Mouse (Mus musculus): Measurements from ENCODE around the gene Arl13b. TPM values are rescaled to one million over a fixed set of nuclear protein-coding genes. Genes with fewer than 3 reads are reported as not detected.

Gene Arl13b
- polyA plus RNA-seq, 1 experiment: 50.1 TPM

- Histone ChIP-seq H3K27ac (ENCODE audit: insufficient read depth, low read length) (no peak overlapping the region), H3K4me3 (ENCODE audit: insufficient read depth, low read length) (peak overlapping the region; percentile 17; the same call in 1 of the 2 replicates)
These were observed 8.5 kb upstream of the Arl13b start for GRCm38 (mm10) chr16:62855385-62855784.

GRCm38 (mm10) chr16:62854191-62855068 is 7.6 kb upstream of the Arl13b start, which contains the start of gene Pros1:
Pros1 (plus strand) TSS chr16:62854307.
- TF ChIP-seq POLR2A (IDR thresholded peaks at IDR 0.05; ENCODE audit: low read depth, low read length) (peak; percentile 90), CTCF (IDR thresholded peaks at IDR 0.05; ENCODE audit: borderline replicate concordance, insufficient read depth, low read length) (no peak)
- Histone ChIP-seq H3K4me3 (ENCODE audit: insufficient read depth, low read length) (peak within 1 kb of the TSS; percentile 89), H3K4me1 (ENCODE audit: control insufficient read depth, insufficient read depth, low read length) (no peaks in the 10 kb centered on the region; the same call in 1 of the 2 replicates), H3K27ac (ENCODE audit: insufficient read depth, low read length) (peak within 1 kb of the TSS; percentile 67)

More at GRCm38 (mm10) chr16:62855385-62855784, 8.5 kb upstream of the Arl13b start:
- no peak for TF ChIP-seq POLR2A (IDR thresholded peaks at IDR 0.05; ENCODE audit: low read depth, low read length)
- no peak for TF ChIP-seq CTCF (IDR thresholded peaks at IDR 0.05; ENCODE audit: borderline replicate concordance, insufficient read depth, low read length)
- no peaks in the 10 kb centered on the region; the same call in 1 of the 2 replicates for H3K4me1 ChIP-seq (ENCODE audit: control insufficient read depth, insufficient read depth, low read length)

GRCm38 (mm10) chr16:62853611-62854126 is 6.8 kb upstream of the Arl13b start:
- 0 out of 2 replicates have a peak, but pooled peaks have one; percentile 25 for TF ChIP-seq POLR2A (IDR thresholded peaks at IDR 0.05; ENCODE audit: low read depth, low read length)
- TF ChIP-seq CTCF (IDR thresholded peaks at IDR 0.05; ENCODE audit: borderline replicate concordance, insufficient read depth, low read length): no peak
- Histone ChIP-seq H3K27ac (ENCODE audit: insufficient read depth, low read length) (no peak overlapping the region), H3K4me3 (ENCODE audit: insufficient read depth, low read length) (no peak overlapping the region), H3K4me1 (ENCODE audit: control insufficient read depth, insufficient read depth, low read length) (no peaks in the 10 kb centered on the region; the same call in 1 of the 2 replicates)

GRCm38 (mm10) chr16:62852464-62853252 is 5.8 kb upstream of the Arl13b start:
- Histone ChIP-seq H3K4me1 (ENCODE audit: control insufficient read depth, insufficient read depth, low read length) (no peaks in the 10 kb centered on the region; the same call in 1 of the 2 replicates), H3K27ac (ENCODE audit: insufficient read depth, low read length) (no peak overlapping the region), H3K4me3 (ENCODE audit: insufficient read depth, low read length) (no peak overlapping the region)
- no peak for TF ChIP-seq CTCF (IDR thresholded peaks at IDR 0.05; ENCODE audit: borderline replicate concordance, insufficient read depth, low read length)
- no peak for TF ChIP-seq POLR2A (IDR thresholded peaks at IDR 0.05; ENCODE audit: low read depth, low read length)

GRCm38 (mm10) chr16:62845341-62845740 is 1.5 kb downstream of the Arl13b start:
- TF ChIP-seq POLR2A (IDR thresholded peaks at IDR 0.05; ENCODE audit: low read depth, low read length) (no peak), CTCF (IDR thresholded peaks at IDR 0.05; ENCODE audit: borderline replicate concordance, insufficient read depth, low read length) (no peak)
- H3K27ac ChIP-seq (ENCODE audit: insufficient read depth, low read length): no peak overlapping the region
- no peak overlapping the region for H3K4me3 ChIP-seq (ENCODE audit: insufficient read depth, low read length)
- peaks cover 3% of the 10 kb centered on the region; the same call in 1 of the 2 replicates for H3K4me1 ChIP-seq (ENCODE audit: control insufficient read depth, insufficient read depth, low read length)

- no peaks in the 10 kb centered on the region for H3K4me1 ChIP-seq (ENCODE audit: control insufficient read depth, insufficient read depth, low read length)
- no peak for TF ChIP-seq CTCF (IDR thresholded peaks at IDR 0.05; ENCODE audit: borderline replicate concordance, insufficient read depth, low read length)
- TF ChIP-seq POLR2A (IDR thresholded peaks at IDR 0.05; ENCODE audit: low read depth, low read length): no peak
- no peak overlapping the region for H3K27ac ChIP-seq (ENCODE audit: insufficient read depth, low read length)
- H3K4me3 ChIP-seq (ENCODE audit: insufficient read depth, low read length): no peak overlapping the region
These were observed 12.7 kb downstream of the Arl13b start for GRCm38 (mm10) chr16:62834016-62834735.

GRCm38 (mm10) chr16:62832481-62832880 is 14.4 kb downstream of the Arl13b start:
- no peak overlapping the region for H3K4me3 ChIP-seq (ENCODE audit: insufficient read depth, low read length)
- peak; percentile 65; the same call in 1 of the 2 replicates for TF ChIP-seq CTCF (IDR thresholded peaks at IDR 0.05; ENCODE audit: borderline replicate concordance, insufficient read depth, low read length)
- TF ChIP-seq POLR2A (IDR thresholded peaks at IDR 0.05; ENCODE audit: low read depth, low read length): no peak
- no peaks in the 10 kb centered on the region for H3K4me1 ChIP-seq (ENCODE audit: control insufficient read depth, insufficient read depth, low read length)
- H3K27ac ChIP-seq (ENCODE audit: insufficient read depth, low read length): no peak overlapping the region

GRCm38 (mm10) chr16:62832027-62832426 is 14.8 kb downstream of the Arl13b start:
- no peak overlapping the region for H3K4me3 ChIP-seq (ENCODE audit: insufficient read depth, low read length)
- TF ChIP-seq CTCF (IDR thresholded peaks at IDR 0.05; ENCODE audit: borderline replicate concordance, insufficient read depth, low read length) (no peak), POLR2A (IDR thresholded peaks at IDR 0.05; ENCODE audit: low read depth, low read length) (no peak)
- H3K4me1 ChIP-seq (ENCODE audit: control insufficient read depth, insufficient read depth, low read length): no peaks in the 10 kb centered on the region
- H3K27ac ChIP-seq (ENCODE audit: insufficient read depth, low read length): no peak overlapping the region
